Mouse (Mus musculus) midbrain, embryonic 13.5 days (tissue): Measurements from ENCODE around the gene Ndufaf8. TPM values are rescaled to one million over a fixed set of nuclear protein-coding genes. Genes with fewer than 3 reads are reported as not detected.

Experiments
- ATAC-seq: fragments of 200-750 bp; cut with Nextera tagmentation; 2 replicates; pipeline ENCODE4 v1.8.0; 2017; ENCODE audit warnings: mild to moderate bottlenecking, moderate TSS enrichment, moderate library complexity
- H3K27ac ChIP-seq: fragments of 300-500 bp; sonication (generic); 2 replicates; pipeline ENCODE4 v1.5.1; 2015; ENCODE audit warnings: inconsistent platforms, mild to moderate bottlenecking, moderate library complexity
- H3K27me3 ChIP-seq: fragments of 300-500 bp; sonication (generic); 2 replicates; pipeline ENCODE4 v1.6.1; 2015; ENCODE audit warnings: mild to moderate bottlenecking, inconsistent platforms
- H3K36me3 ChIP-seq: fragments of 300-500 bp; sonication (generic); 2 replicates; pipeline ENCODE4 v1.6.1; 2015; ENCODE audit warnings: mild to moderate bottlenecking, inconsistent platforms
- H3K4me1 ChIP-seq: fragments of 300-500 bp; sonication (generic); replicated peaks from 2 replicates; pipeline ENCODE4 v1.6.1; 2015; ENCODE audit warnings: inconsistent platforms
- H3K4me2 ChIP-seq: fragments of 300-500 bp; sonication (generic); replicated peaks from 2 replicates; pipeline ENCODE4 v1.6.1; 2015; ENCODE audit warnings: moderate library complexity, mild to moderate bottlenecking, inconsistent platforms
- H3K4me3 ChIP-seq: fragments of 300-500 bp; sonication (generic); replicated peaks from 2 replicates; pipeline ENCODE4 v1.5.1; 2015; ENCODE audit warnings: mild to moderate bottlenecking, inconsistent platforms
- H3K9ac ChIP-seq: fragments of 300-500 bp; sonication (generic); replicated peaks from 2 replicates; pipeline ENCODE4 v1.6.1; 2015; ENCODE audit warnings: mild to moderate bottlenecking, inconsistent platforms
- H3K9me3 ChIP-seq: fragments of 300-500 bp; sonication (generic); 2 replicates; pipeline ENCODE4 v1.6.1; 2016; ENCODE audit warnings: mild to moderate bottlenecking, inconsistent platforms
- WGBS: fragments of 180-500 bp; shearing (Covaris S2); methylation state at CpG from one replicate; pipeline ENCODE4 v1.1.7; 2015; 5-methylcytosine and 5-hydroxymethylcytosine counted together
- microRNA-seq: library from miRNA; unstranded; fragments of <30 nt; microRNA quantifications from one replicate; pipeline ENCODE4, GENCODE M21; 2016
- polyA plus RNA-seq: library from polyadenylated mRNA; unstranded; fragments of >200 nt; fragmentation: Nextera tagmentation; extraction: Ambion mirVana; gene quantifications from 2 replicates; pipeline ENCODE4 v1.2.1, GENCODE M21; 2015

The Ndufaf8 gene
- polyA plus RNA-seq, 1 experiment from 2014 or later, result 63.7 TPM

DNA sequence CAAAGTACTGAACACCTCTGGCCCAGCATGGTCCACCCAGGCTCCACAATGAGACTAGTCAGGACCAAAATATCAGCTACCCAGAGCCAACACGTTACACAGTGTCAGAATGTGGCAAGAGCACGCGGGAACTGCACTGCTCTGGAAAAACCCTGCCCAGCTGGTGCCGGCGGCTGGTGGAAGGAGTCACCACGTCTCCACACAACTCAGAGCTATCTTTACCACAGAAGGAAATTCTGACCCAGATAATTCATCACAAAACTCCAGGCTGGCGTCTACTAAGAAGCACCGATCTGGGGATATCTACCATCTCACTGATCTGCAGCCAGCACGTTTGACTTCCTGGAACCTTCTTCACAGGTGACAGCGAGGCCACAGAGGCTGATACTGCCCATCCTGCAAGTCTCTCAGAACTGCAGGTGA is 40.6 kb downstream of the Ndufaf8 start:
- H3K27me3 ChIP-seq, result no peaks in the 10 kb centered on the region
- ATAC-seq, result no peak
- H3K9ac ChIP-seq, result no peak overlapping the region
- H3K27ac ChIP-seq, result no peak overlapping the region
- peaks cover 29% of the 10 kb centered on the region for H3K36me3 ChIP-seq
- H3K9me3 ChIP-seq, result no peaks in the 10 kb centered on the region
- H3K4me1 ChIP-seq, result peaks cover 22% of the 10 kb centered on the region
- H3K4me3 ChIP-seq, result no peak overlapping the region
- 92% methylated on average over 10 of the region's 10 CpGs for WGBS
- no peak overlapping the region for H3K4me2 ChIP-seq

DNA sequence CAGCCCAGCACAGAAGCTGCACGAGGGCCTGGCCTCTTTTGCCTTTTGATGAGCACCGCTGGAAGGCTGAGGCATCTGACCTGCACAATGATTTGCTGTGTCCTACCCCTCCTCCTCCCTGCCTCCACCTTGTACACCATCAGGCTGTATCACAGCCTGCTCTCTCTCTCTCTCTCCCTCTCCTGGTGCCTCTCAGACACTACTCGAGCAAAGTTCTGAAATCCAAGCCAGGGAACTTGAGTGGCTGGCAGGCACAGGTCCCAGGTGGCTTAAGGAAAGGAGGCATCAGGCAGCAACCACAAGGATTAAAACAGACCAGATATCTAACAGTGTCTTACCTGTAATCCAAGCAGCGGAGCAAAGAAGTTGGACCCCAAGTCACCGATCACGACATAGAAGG is 41.5 kb downstream of the Ndufaf8 start:
- H3K4me1 ChIP-seq, result peaks cover 22% of the 10 kb centered on the region
- no peak overlapping the region for H3K4me2 ChIP-seq
- no peak overlapping the region for H3K4me3 ChIP-seq
- H3K27me3 ChIP-seq, result no peaks in the 10 kb centered on the region
- ATAC-seq, result no peak
- no peaks in the 10 kb centered on the region for H3K9me3 ChIP-seq
- H3K9ac ChIP-seq, result no peak overlapping the region
- H3K27ac ChIP-seq, result no peak overlapping the region
- 70% methylated on average over 6 of the region's 6 CpGs for WGBS
- peaks cover 20% of the 10 kb centered on the region for H3K36me3 ChIP-seq

DNA sequence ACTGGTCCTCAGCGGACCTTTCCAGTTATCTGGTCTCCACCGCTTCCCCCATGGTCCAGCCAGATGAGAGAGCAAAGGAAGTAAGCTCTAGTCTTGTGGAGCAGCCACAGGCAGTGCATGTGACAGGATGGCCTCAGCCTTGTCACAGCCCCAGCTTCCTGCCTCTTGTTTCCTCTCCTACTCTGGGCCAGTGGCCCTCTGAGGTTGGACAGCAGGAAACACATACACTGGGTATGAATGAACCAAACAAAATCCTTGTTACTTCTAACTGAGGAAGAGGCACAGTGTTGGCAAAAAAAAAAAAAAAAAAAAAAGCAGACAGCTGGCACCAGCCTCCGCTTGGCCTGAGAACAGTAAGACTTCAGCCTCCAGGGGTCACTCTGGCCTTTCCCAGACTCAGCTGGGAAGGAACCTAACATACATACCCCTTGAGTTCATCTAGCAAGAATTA is 43.9 kb downstream of the Ndufaf8 start:
- WGBS, result 74% methylated on average over 3 of the region's 3 CpGs
- H3K27ac ChIP-seq, result no peak overlapping the region
- peaks cover 14% of the 10 kb centered on the region for H3K4me1 ChIP-seq
- no peaks in the 10 kb centered on the region for H3K27me3 ChIP-seq
- H3K9ac ChIP-seq, result no peak overlapping the region
- H3K9me3 ChIP-seq, result no peaks in the 10 kb centered on the region
- peaks cover 17% of the 10 kb centered on the region for H3K36me3 ChIP-seq
- ATAC-seq, result no peak
- H3K4me3 ChIP-seq, result no peak overlapping the region
- no peak overlapping the region for H3K4me2 ChIP-seq

DNA sequence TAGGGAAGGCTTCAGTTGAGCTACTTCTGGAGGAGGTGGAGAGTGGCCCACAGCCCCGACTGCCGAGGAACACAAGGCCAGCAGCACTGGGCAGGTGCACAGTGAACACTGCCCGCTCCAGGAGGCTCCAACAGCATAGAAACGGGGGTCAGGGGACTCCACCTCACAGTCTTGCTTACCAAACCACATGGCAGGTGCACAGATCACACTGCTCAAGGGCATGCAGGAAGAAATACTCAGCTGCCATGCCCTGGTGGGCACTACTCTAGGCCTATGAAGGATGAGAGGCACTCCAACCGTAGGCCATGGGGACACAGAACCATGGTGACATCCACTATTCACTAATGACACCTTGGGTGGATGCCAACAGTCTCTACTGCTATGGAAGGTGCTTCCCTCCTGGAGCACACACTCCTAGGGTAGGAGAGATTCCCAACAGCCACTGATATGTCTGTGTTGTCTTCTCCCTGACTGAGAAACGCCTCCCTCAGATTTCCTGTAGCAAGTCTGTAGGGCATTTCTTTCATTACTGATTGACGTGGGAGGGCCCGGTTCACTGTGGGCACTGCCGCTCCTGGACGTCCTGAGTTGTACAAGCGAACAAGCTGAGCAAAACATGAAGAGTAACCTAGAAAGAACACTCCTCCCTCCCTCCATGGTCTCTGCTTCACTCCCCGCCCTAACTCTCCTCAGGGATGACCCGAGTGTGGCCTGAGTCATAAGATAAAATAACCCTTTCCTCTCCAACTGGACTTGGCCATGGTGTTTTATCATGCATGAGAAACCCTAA is 45.2 kb downstream of the Ndufaf8 start:
- Histone ChIP-seq H3K9ac (no peak overlapping the region), H3K4me2 (no peak overlapping the region), H3K9me3 (no peaks in the 10 kb centered on the region)

DNA sequence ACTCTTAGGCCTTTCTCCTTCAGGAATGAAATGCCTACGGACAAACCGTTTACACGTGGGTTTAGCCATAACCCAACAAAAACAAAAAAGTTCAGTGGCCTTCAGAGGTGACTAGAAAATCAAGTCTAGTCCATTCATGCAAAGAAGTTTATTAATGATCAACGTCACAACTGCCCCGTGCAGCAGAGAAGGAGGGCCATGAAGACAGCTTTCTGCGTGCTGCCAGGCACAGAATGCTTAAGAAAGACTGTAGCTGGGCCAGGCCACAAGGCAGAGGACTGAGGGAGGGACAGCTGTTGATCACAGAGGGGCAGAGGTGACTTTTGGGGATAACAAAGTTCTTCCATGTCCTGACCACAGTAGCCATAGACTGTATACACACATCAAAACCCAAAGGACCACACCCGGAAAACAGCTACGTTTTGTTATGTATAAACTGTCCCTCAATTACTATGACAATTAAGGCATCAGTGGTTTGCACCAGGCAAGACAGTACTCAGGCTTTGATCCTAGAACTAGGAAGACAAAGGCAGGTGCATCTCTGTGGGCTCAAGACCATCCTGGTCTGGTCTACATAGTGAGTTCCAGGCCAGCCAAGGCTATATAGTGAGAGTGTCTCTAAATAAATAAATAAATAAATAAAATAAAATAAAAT is 49.6 kb downstream of the Ndufaf8 start:
- ATAC-seq, result no peak
- H3K4me3 ChIP-seq, result no peak overlapping the region
- peaks cover 22% of the 10 kb centered on the region for H3K4me1 ChIP-seq
- H3K9ac ChIP-seq, result no peak overlapping the region
- no peaks in the 10 kb centered on the region for H3K27me3 ChIP-seq
- no peak overlapping the region for H3K4me2 ChIP-seq
- 89% methylated on average over 8 of the region's 8 CpGs for WGBS
- no peaks in the 10 kb centered on the region for H3K9me3 ChIP-seq
- H3K27ac ChIP-seq, result no peak overlapping the region
- H3K36me3 ChIP-seq, result 0 out of 2 replicates have a peak, but pooled peaks cover 6% of the 10 kb centered on the region

More for the DNA sequence above, 45.2 kb downstream of the Ndufaf8 start:
- H3K27ac ChIP-seq, result no peak overlapping the region
- WGBS, result 87% methylated on average over 13 of the region's 13 CpGs
- no peak for ATAC-seq
- H3K4me3 ChIP-seq, result no peak overlapping the region
- H3K27me3 ChIP-seq, result no peaks in the 10 kb centered on the region
- H3K4me1 ChIP-seq, result peaks cover 15% of the 10 kb centered on the region
- H3K36me3 ChIP-seq, result peaks cover 12% of the 10 kb centered on the region

DNA sequence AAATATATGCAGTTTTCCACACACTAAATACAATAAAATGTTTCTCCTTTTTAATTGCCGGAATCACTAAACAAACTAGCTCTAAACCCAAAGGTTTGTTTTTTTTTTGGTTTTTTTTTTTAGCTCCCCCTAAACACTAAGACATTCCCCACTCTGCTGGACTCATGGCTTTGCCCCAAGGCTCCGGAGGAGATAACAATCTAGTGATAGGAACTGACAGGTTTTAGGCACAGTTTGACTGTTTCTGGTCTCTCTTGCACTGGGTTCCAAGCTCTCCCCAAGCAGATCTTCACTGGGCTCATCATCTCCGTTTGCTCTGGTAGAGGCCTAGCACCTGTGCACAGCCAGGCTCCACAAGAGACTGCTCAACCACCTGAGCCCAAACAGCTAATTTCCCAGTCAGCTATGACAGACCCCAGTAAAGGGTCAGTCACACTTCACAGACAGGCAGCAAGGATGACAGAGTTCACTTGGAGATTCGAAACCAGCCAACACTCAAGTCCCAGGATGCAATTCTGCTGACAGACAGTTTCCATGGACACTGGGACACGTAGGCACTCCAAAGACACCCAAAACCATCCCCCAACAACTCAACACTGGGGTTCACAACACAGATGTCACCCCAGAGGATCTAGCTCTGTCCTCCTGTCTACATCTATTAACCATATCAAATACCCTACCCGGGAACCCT is 50.9 kb downstream of the Ndufaf8 start:
- peak overlapping the region; percentile 90 for H3K4me3 ChIP-seq
- no peak for ATAC-seq
- 46% methylated on average over 6 of the region's 6 CpGs for WGBS
- H3K9me3 ChIP-seq, result no peaks in the 10 kb centered on the region
- H3K27ac ChIP-seq, result no peak overlapping the region
- H3K4me2 ChIP-seq, result peak overlapping the region; percentile 84
- no peaks in the 10 kb centered on the region for H3K27me3 ChIP-seq
- H3K9ac ChIP-seq, result peak overlapping the region; percentile 89
- peaks cover 18% of the 10 kb centered on the region for H3K4me1 ChIP-seq
- H3K36me3 ChIP-seq, result no peaks in the 10 kb centered on the region

Small RNA genes within 50 kb of the gene (microRNA-seq; reads per million reads assigned to microRNA genes)
- gene Gm25948, result not detected

Other genes starting within 250 kb of the Ndufaf8 start
- gene Chmp6, start 185.5 kb upstream of the Ndufaf8 start, polyA plus RNA-seq, result 107 and 112 TPM in 2 replicates
- gene Baiap2, start 156.2 kb upstream of the Ndufaf8 start, polyA plus RNA-seq, result 9.2 and 10.0 TPM in 2 replicates
- 15.1 and 18.6 TPM in 2 replicates for gene Aatk, start 51.8 kb upstream of the Ndufaf8 start, polyA plus RNA-seq
- 29.3 and 37.9 TPM in 2 replicates for gene Cep131, start 12.1 kb upstream of the Ndufaf8 start, polyA plus RNA-seq
- 19.9 and 20.9 TPM in 2 replicates for gene Tepsin, start 197 bp upstream of the Ndufaf8 start, polyA plus RNA-seq
- 105 and 109 TPM in 2 replicates for gene Slc38a10, start 52.4 kb downstream of the Ndufaf8 start, polyA plus RNA-seq
- gene Bahcc1, start 134.0 kb downstream of the Ndufaf8 start, polyA plus RNA-seq, result 17.4 and 19.5 TPM in 2 replicates
- 3,928 and 4,113 TPM in 2 replicates for gene Actg1, start 249.6 kb downstream of the Ndufaf8 start, polyA plus RNA-seq